Mouse (Mus musculus): ENCODE results near the gene Gm19668. TPM values are rescaled to one million over a fixed set of nuclear protein-coding genes. Genes with fewer than 3 reads are reported as not detected.
"Not testable (repeated sequence)": the region's sequence is repeated elsewhere in the genome, so short reads cannot be mapped to it uniquely, and the experiment has no call there.

Gene Gm19668
- polyA plus RNA-seq, 1 experiment from 2014 or later = not detected

DNA sequence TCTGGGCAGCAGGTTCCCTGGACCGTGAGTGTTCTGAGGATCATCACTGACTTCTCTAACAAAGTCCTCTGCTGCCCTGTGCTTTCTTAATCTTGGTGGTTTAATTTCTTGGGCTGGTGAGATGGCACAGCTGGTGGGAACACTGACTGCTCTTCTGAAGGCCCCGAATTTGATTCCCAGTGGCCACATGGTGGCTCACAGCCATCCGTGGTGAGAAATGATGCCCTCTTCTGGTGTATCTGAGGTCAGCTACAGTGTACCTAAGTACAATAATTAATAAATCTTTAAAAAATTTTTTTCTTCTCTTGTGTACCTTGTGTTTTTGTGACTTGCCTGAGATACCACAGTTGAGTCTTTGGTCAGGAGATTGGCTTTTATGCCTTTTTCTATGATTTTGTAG, 46.6 kb downstream of the Gm19668 start:
- WGBS = 63% methylated on average over 3 of the region's 3 CpGs
- not testable (repeated sequence) for H3K4me3 ChIP-seq; H3K4me1 ChIP-seq (replicated peaks); H3K9ac ChIP-seq; H3K9me3 ChIP-seq; H3K27ac ChIP-seq; H3K4me2 ChIP-seq; H3K36me3 ChIP-seq; ATAC-seq (ENCODE audit: low FRiP score); H3K27me3 ChIP-seq

- H3K9me3 ChIP-seq; H3K9ac ChIP-seq; H3K4me3 ChIP-seq; H3K36me3 ChIP-seq; H3K4me1 ChIP-seq (replicated peaks); H3K27me3 ChIP-seq; H3K4me2 ChIP-seq; H3K27ac ChIP-seq; ATAC-seq (ENCODE audit: low FRiP score): not testable (repeated sequence)
- 76% methylated on average over 1 of the region's 1 CpGs for WGBS
Measured at GRCm38 (mm10) chr10:77751254-77751653, 47.7 kb downstream of the Gm19668 start, which contains the start of gene Gm9736. Gene Gm9736 (minus strand): TSS chr10:77751354.

- not testable (repeated sequence) for ATAC-seq (ENCODE audit: low FRiP score); H3K9ac ChIP-seq; H3K27me3 ChIP-seq; H3K4me3 ChIP-seq; H3K27ac ChIP-seq; H3K36me3 ChIP-seq; H3K4me1 ChIP-seq (replicated peaks); H3K9me3 ChIP-seq; H3K4me2 ChIP-seq
- 86% methylated on average over 1 of the region's 1 CpGs for WGBS
Measured at GRCm38 (mm10) chr10:77750686-77751085, 48.2 kb downstream of the Gm19668 start.

Other genes with a start within 250 kb of the Gm19668 start
- 69.0 and 71.9 TPM in 2 replicates for gene Pttg1ip, start 217.4 kb downstream of the Gm19668 start, polyA plus RNA-seq (2015; fragmentation: Nextera tagmentation; extraction: Ambion mirVana)
- gene Sumo3, start 193.0 kb downstream of the Gm19668 start, polyA plus RNA-seq (2015; fragmentation: Nextera tagmentation; extraction: Ambion mirVana) = 271 and 274 TPM in 2 replicates
- 2.1 and 3.4 TPM in 2 replicates for gene Gm49325, start 192.9 kb downstream of the Gm19668 start, polyA plus RNA-seq (2015; fragmentation: Nextera tagmentation; extraction: Ambion mirVana)
- 94.5 and 95.0 TPM in 2 replicates for gene Ube2g2, start 176.9 kb downstream of the Gm19668 start, polyA plus RNA-seq (2015; fragmentation: Nextera tagmentation; extraction: Ambion mirVana)
- 0.74 and 0.82 TPM in 2 replicates for gene Tspear, start 112.6 kb downstream of the Gm19668 start, polyA plus RNA-seq (2015; fragmentation: Nextera tagmentation; extraction: Ambion mirVana)
- not detected in 2 replicates for gene Gm19402, start 108.4 kb downstream of the Gm19668 start, polyA plus RNA-seq (2015; fragmentation: Nextera tagmentation; extraction: Ambion mirVana)
- gene Gm9508, start 101.9 kb downstream of the Gm19668 start, polyA plus RNA-seq (2015; fragmentation: Nextera tagmentation; extraction: Ambion mirVana) = not detected in 2 replicates
- gene Gm10272, start 92.5 kb downstream of the Gm19668 start, polyA plus RNA-seq (2015; fragmentation: Nextera tagmentation; extraction: Ambion mirVana) = not detected in 2 replicates
- not detected in 2 replicates for gene Gm10024, start 87.7 kb downstream of the Gm19668 start, polyA plus RNA-seq (2015; fragmentation: Nextera tagmentation; extraction: Ambion mirVana)
- not detected in 2 replicates for gene Gm10142, start 83.3 kb downstream of the Gm19668 start, polyA plus RNA-seq (2015; fragmentation: Nextera tagmentation; extraction: Ambion mirVana)
- not detected in 2 replicates for gene Krtap12-1, start 78.5 kb downstream of the Gm19668 start, polyA plus RNA-seq (2015; fragmentation: Nextera tagmentation; extraction: Ambion mirVana)
- gene Gm10100, start 72.6 kb downstream of the Gm19668 start, polyA plus RNA-seq (2015; fragmentation: Nextera tagmentation; extraction: Ambion mirVana) = not detected in 2 replicates
- not detected in 2 replicates for gene Gm18596, start 56.5 kb downstream of the Gm19668 start, polyA plus RNA-seq (2015; fragmentation: Nextera tagmentation; extraction: Ambion mirVana)
- gene Gm9736, start 47.8 kb downstream of the Gm19668 start, polyA plus RNA-seq (2015; fragmentation: Nextera tagmentation; extraction: Ambion mirVana) = not detected in 2 replicates
- gene Gm3233, start 39.5 kb downstream of the Gm19668 start, polyA plus RNA-seq (2015; fragmentation: Nextera tagmentation; extraction: Ambion mirVana) = not detected in 2 replicates
- gene Gm3238, start 27.8 kb downstream of the Gm19668 start, polyA plus RNA-seq (2015; fragmentation: Nextera tagmentation; extraction: Ambion mirVana) = not detected in 2 replicates
- gene Gm7138, start 22.2 kb downstream of the Gm19668 start, polyA plus RNA-seq (2015; fragmentation: Nextera tagmentation; extraction: Ambion mirVana) = not detected in 2 replicates
- not detected in 2 replicates for gene Gm3250, start 16.6 kb downstream of the Gm19668 start, polyA plus RNA-seq (2015; fragmentation: Nextera tagmentation; extraction: Ambion mirVana)
- not detected in 2 replicates for gene Gm7137, start 10.9 kb downstream of the Gm19668 start, polyA plus RNA-seq (2015; fragmentation: Nextera tagmentation; extraction: Ambion mirVana)
- gene Gm9639, start 4.1 kb downstream of the Gm19668 start, polyA plus RNA-seq (2015; fragmentation: Nextera tagmentation; extraction: Ambion mirVana) = not detected in 2 replicates
- not detected in 2 replicates for gene Gm9507, start 12.7 kb upstream of the Gm19668 start, polyA plus RNA-seq (2015; fragmentation: Nextera tagmentation; extraction: Ambion mirVana)
- not detected in 2 replicates for gene Gm2696, start 15.5 kb upstream of the Gm19668 start, polyA plus RNA-seq (2015; fragmentation: Nextera tagmentation; extraction: Ambion mirVana)
- not detected in 2 replicates for gene Krtap10-4, start 28.0 kb upstream of the Gm19668 start, polyA plus RNA-seq (2015; fragmentation: Nextera tagmentation; extraction: Ambion mirVana)
- not detected in 2 replicates for gene Krtap10-10, start 36.8 kb upstream of the Gm19668 start, polyA plus RNA-seq (2015; fragmentation: Nextera tagmentation; extraction: Ambion mirVana)
- not detected in 2 replicates for gene Gm36176, start 47.7 kb upstream of the Gm19668 start, polyA plus RNA-seq (2015; fragmentation: Nextera tagmentation; extraction: Ambion mirVana)
- gene Gm10318, start 53.7 kb upstream of the Gm19668 start, polyA plus RNA-seq (2015; fragmentation: Nextera tagmentation; extraction: Ambion mirVana) = not detected in 2 replicates
- not detected in 2 replicates for gene Gm3285, start 62.8 kb upstream of the Gm19668 start, polyA plus RNA-seq (2015; fragmentation: Nextera tagmentation; extraction: Ambion mirVana)
- 12.5 and 14.0 TPM in 2 replicates for gene Lrrc3, start 103.4 kb upstream of the Gm19668 start, polyA plus RNA-seq (2015; fragmentation: Nextera tagmentation; extraction: Ambion mirVana)
- 3.0 and 3.9 TPM in 2 replicates for gene Trpm2, start 171.4 kb upstream of the Gm19668 start, polyA plus RNA-seq (2015; fragmentation: Nextera tagmentation; extraction: Ambion mirVana)
- 38.1 and 40.5 TPM in 2 replicates for gene 1810043G02Rik, start 179.4 kb upstream of the Gm19668 start, polyA plus RNA-seq (2015; fragmentation: Nextera tagmentation; extraction: Ambion mirVana)
- 106 and 107 TPM in 2 replicates for gene Pfkl, start 210.9 kb upstream of the Gm19668 start, polyA plus RNA-seq (2015; fragmentation: Nextera tagmentation; extraction: Ambion mirVana)
- not detected in 2 replicates for gene Dnmt3l, start 242.8 kb upstream of the Gm19668 start, polyA plus RNA-seq (2015; fragmentation: Nextera tagmentation; extraction: Ambion mirVana)
- 0.10 TPM in 1 of 2 replicates, not detected in the other for gene Aire, start 244.5 kb upstream of the Gm19668 start, polyA plus RNA-seq (2015; fragmentation: Nextera tagmentation; extraction: Ambion mirVana)